Mouse (Mus musculus) gastrocnemius, adult 2 months (tissue): ENCODE results near the gene Syn3. TPM values are rescaled to one million over a fixed set of nuclear protein-coding genes. Genes with fewer than 3 reads are reported as not detected.

Experiments used
- DNase-seq: peaks from one replicate; pipeline ENCODE4 v3.0.0; 2022
- H3K27ac ChIP-seq: fragments of 200-600 bp; 2 replicates; pipeline ENCODE4 v1.8.1; 2022; ENCODE audit warnings: mild to moderate bottlenecking
- H3K4me3 ChIP-seq: fragments of 200-600 bp; 2 replicates; pipeline ENCODE4 v1.8.1; 2022; ENCODE audit warnings: mild to moderate bottlenecking, moderate library complexity
- CTCF ChIP-seq: fragments of 200-600 bp; IDR thresholded peaks from 2 replicates; pipeline ENCODE4 v1.8.1; 2022; ENCODE audit warnings: antibody characterized with exemption, mild to moderate bottlenecking, moderate library complexity
- intact Hi-C: fragments of 180-260 bp; cut with DNase I; formaldehyde crosslinking; loops from one replicate; pipeline ENCODE4 v1.15.1; 2025
- total RNA-seq, 2 experiments: library from RNA; stranded (reverse); gene quantifications; 2 replicates each; pipeline ENCODE4 v1.2.3; 2021

Syn3 gene
- total RNA-seq, 2 experiments from 2014 or later = 0.28 TPM

DNA sequence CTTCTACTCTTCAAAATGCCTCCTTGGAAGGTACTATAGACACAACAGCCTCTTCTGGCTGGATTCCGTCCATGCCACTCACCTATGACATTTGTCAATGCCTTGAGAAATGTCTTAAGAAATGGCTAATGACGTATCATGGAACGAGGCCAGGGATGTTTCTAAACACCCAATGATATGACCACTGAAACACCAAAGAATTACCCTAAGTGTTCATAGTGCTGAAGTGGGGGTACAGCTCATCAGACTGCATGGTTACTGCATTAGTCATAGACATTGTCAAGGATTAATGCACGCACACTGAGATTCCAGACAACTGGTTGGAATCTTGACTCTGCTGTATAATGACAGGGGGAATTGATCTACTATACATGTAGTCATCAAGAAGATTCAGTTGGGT is 325.4 kb downstream of the Syn3 start:
- no peak for TF ChIP-seq CTCF
- intact Hi-C loops = no loop called here
- no peak overlapping the region for H3K27ac ChIP-seq
- no peak overlapping the region for H3K4me3 ChIP-seq
- no peak for DNase-seq

DNA sequence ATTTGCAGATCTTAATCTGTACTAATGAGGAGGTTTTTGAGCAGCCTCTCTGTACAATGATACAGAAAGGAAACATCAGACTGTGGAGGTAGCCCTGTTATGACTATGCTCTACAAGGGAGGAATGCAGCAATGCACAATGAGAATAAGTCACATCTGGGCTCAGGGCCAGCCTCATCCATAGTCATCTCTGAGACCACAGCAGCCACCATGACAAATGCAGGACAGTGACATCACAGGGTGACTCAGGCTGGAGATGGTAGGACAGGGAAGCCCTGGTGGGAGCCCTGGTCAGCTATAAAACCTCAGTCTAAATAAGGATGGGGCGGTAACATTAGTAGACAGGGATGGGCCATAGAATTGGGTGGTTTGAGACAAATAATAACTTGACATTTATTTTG is 327.4 kb downstream of the Syn3 start:
- DNase-seq = no peak
- intact Hi-C loops = no loop called here
- no peak for TF ChIP-seq CTCF
- H3K4me3 ChIP-seq = no peak overlapping the region
- no peak overlapping the region for H3K27ac ChIP-seq

DNA sequence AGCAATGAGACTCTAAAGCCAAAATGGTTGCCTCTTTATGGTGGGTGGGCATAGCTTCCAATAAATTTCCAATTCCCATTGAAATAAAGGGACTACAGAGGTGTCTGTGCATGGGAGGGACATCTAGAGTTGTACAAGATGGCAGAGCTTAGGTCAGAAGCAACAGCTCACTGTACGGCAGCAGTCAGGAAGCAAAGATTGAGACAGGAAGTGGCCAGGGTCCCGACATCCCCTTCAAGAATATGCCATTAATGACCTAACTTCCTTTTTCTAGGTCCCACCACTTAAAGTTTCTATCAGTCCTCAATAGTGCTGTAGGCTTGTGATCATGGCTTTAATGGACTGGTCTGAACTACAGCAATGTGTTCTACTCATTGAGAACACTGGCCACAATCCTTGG is 330.6 kb downstream of the Syn3 start:
- Histone ChIP-seq H3K4me3 (no peak overlapping the region), H3K27ac (no peak overlapping the region)
- no peak for DNase-seq
- intact Hi-C loops = no loop called here
- TF ChIP-seq CTCF = no peak

DNA sequence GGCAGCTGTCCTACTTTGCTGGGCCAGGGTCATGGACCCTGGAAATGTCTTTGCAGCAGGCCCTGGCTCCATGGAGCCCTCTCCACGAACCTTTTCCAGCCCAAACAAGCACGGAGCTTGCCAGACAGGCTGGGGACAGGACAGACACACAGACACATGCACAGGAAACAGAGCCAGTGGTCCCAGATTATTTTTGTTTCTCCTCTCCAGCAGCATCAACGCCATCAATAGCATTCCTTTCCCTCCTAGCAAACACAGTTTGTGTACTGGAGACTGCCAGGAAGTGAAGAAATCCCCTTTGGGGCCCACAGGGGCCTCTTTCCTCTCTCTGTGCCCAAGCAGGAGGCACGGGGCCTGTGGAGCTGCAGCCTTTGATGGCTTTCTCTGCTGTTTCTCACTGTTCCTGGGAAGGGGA is 331.8 kb downstream of the Syn3 start:
- no peak for TF ChIP-seq CTCF
- no peak overlapping the region for H3K4me3 ChIP-seq
- intact Hi-C loops = no loop called here
- peak; percentile 73 for DNase-seq
- H3K27ac ChIP-seq = peak overlapping the region; percentile 73

DNA sequence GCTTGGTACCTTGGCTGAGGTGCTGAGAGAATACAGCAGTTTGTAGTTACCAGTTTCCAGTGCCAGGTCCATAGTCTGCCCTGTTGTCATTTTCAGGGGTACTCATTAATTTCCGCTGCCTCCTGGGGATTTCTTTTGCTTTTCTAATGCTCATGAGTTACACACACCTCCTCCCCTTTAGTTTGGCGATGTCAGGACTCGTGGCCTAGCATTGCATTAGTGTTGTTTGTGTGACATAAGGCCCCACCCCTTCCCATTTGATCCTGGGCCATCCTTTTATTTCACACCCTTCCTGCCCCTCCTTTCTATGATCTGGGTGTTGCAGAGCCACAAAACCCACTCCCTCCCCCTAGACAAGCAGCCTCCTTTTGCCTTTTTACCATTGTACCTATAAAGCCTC is 334.6 kb downstream of the Syn3 start:
- peak; percentile 21 for DNase-seq
- TF ChIP-seq CTCF = no peak
- intact Hi-C loops = no loop called here

DNA sequence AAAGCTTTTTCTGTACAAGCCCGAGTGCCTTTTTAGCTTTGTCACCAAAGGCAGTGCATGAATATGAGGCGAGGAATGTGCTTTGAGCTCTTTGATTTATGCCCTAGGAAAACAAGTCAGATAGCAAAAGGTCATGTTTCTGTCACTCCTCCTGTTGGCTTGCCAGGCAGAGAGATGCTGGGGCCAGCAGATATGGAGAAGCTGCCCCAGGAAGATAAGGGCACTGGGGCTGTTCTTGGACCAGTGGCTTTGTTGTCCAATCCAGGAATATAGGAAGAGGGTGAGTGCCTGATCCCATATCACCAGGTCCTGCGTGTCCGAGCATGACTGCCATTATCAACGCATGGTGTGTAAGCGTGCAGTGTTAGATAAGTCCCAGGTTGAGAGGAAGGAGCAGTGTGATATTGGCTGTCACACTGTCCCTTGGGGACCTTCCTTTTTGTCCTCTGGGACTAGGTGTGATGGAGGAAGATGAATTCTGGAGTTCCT is 336.9 kb downstream of the Syn3 start:
- 0 out of 2 replicates have a peak overlapping the region, but pooled peaks have one; percentile 9 for H3K27ac ChIP-seq
- no peak for TF ChIP-seq CTCF
- DNase-seq = no peak
- intact Hi-C loops = no loop called here
- no peak overlapping the region for H3K4me3 ChIP-seq

More for the DNA sequence above, 334.6 kb downstream of the Syn3 start:
- peak overlapping the region; percentile 33 for H3K27ac ChIP-seq
- H3K4me3 ChIP-seq = no peak overlapping the region

DNA sequence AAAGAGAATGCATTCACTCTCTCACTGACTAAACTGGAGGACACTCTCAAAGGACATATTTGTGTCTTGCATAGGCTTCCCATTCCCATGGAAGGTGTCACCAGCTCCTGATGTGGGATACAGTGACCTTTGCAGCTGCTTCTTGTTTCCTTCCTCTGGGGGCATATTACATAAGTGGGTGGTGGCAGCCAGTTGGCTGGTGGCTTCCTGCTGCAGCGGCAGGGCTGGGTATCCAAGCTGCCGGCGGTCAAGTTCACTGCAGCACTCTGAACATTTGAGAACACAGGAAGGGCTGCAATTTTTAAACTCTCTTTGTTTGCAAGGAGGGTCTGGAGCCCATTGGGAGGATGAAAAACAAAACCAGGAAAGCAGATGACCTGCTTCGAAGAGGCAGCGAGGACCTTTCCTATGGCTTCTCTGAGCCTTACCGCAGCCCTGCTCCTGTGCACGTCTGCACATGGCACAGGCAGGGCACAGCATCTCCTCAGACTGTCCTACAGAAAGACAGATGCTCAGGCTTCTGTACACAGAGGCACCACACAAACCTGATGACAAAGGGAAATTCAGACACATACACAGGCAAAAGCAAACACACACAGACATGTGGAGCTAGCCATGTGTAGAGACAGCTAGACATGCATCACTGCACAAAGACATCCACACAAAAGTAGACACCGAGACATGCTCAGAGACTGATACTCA is 340.3 kb downstream of the Syn3 start:
- Histone ChIP-seq H3K4me3 (no peak overlapping the region), H3K27ac (peak overlapping the region; percentile 62)
- no peak for DNase-seq
- intact Hi-C loops = no loop called here
- TF ChIP-seq CTCF = no peak

DNA sequence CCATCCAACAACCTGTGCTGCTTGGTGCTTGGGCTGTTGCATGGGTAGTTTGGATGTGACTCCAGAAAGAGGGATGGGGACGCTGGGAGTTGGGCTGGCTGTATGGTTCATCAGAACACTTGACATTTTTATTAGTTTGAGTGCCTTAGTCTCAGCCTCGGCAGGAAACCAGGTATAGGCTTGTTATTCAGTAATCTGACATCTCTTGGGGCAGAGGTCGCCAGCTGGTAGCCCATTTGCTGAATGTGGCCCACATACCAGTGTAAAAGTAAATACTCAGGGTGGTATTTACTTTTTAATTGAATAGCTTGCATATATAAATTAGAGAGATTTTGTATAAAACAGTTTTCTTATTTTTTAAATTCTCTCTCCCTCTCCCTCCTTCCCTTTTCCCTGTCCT is 343.4 kb downstream of the Syn3 start:
- no peak overlapping the region for H3K27ac ChIP-seq
- DNase-seq = no peak
- H3K4me3 ChIP-seq = no peak overlapping the region
- intact Hi-C loops = no loop called here
- no peak for TF ChIP-seq CTCF

DNA sequence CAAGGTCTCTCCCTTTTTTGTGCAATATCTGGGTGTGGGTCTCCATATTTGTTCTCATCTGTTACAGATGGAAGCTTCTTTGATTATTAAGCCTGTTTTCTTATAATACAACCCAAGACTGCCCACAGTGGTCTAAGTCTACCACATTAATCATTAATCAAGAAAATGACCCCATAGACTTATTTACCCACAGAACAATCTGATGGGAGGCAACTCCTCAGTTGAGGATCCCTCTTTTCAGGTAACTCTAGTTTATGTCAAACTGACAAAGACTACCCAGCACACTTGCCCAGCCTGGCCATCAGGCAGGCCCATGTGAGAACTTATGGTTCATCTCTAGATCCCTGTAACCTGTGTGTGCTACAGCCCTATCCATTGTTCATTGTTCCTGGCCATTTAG is 345.5 kb downstream of the Syn3 start:
- Histone ChIP-seq H3K27ac (no peak overlapping the region), H3K4me3 (no peak overlapping the region)
- DNase-seq = no peak
- TF ChIP-seq CTCF = no peak
- intact Hi-C loops = no loop called here

DNA sequence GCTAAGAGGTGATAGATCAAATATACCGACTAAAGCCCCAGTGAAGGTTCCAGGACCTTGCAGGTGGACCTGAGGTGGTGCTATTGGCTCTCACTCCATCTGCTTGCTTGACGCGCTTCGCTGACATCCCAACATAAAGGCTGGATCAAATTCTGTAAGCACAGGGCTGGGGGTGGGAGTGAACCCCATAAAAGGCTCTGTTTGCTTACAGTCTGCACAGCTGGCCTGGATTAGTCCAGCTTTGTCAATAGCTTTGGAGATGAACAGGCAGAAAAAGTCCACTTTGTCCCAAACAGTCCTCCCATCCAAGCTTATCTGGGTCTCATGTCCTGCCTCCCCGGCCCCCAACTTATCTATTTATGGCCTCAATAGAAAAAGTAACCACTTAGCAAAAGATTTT is 347.3 kb downstream of the Syn3 start:
- H3K4me3 ChIP-seq = no peak overlapping the region
- DNase-seq = no peak
- intact Hi-C loops = no loop called here
- H3K27ac ChIP-seq = no peak overlapping the region
- no peak for TF ChIP-seq CTCF

DNA sequence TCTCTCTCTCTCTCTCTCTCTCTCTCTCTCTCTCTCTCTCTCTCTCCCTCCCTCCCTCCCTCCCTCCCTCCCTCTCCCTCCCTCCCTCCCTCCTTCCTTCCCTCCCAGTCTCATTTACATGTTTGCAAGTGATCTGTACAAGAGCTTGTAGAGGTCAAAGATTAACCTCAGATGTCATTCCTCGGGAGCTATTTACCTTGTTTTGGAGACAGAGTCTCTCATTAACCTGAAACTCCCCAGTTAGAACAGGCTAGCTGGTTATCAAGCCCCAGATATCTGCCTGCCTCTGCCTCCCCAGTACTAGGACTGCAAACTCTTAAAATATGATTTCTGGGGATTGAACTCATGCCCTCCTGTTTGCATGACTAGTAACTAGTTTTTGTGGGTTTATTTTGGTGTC is 348.6 kb downstream of the Syn3 start:
- no peak for DNase-seq
- Histone ChIP-seq H3K4me3 (no peak overlapping the region), H3K27ac (no peak overlapping the region)
- intact Hi-C loops = no loop called here
- TF ChIP-seq CTCF = no peak

DNA sequence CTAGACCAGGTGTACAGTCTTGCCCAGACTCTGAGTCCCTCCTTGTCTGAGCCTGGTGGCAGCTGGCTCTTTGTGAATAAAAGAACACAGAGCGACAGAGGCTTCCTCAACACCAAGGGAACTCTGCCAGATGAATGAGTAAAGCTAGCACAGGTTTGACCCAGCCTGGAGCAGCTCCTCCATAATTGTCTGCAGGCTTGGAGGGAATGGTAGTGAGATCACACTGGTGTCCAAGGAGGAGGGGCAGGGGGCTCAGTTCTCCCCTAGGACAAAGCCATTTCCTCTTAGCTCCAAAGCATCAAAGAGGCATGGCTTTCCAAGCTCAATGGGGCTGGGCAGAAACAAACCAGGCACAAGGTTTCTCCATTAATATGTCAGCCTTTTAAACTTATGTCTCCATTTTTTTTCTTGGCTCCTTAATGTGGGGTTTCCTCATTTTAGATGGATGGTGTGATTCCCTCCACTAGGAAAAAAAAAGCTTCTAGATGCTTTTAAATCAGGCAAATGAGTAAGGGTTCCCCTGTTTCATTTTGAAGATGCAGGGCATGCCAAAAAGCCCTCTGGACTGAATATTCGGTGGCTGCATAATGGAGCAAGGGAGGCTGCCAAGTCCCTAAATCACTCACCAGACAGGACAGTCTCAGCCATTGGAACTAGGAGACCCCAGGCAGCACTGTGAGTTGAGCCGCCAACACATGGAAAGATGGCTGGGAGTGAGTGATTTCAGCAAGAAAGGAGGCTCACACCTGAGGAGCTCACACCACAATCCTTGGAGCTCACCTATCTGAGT is 349.5 kb downstream of the Syn3 start:
- intact Hi-C loops = no loop called here
- Histone ChIP-seq H3K4me3 (no peak overlapping the region), H3K27ac (no peak overlapping the region)
- DNase-seq = no peak
- TF ChIP-seq CTCF = no peak

DNA sequence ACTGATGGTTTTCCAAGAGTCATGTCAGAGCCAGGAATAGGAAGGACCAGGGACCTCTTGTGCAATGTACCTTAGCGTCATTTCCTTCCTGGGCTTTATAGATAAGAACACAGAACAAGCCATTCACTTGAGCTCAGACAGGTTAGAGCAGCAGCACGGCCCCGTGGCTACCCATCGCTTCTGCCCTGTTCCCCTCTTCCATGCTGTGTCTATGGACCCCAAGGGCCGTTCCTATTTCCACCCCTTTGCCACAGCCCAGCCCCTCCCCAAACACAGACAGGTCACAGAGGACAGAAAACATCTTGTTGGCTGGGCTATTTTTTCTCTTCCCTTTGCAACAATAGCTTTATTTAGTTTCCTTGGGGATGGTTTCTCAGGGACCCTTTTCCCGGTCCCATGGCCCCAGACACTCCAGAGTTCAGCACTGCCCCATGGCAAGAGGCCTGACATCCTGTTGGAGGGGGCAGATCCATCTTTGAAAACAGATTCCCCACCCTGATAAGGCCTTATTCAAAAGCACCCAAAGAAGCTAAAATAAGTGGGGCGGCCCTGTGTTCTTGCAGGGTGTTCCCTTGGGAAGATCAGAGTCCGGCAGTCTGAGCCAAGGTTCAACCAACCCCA is 359.5 kb downstream of the Syn3 start:
- no peak for DNase-seq
- no peak for TF ChIP-seq CTCF
- Histone ChIP-seq H3K27ac (peak overlapping the region; percentile 64), H3K4me3 (no peak overlapping the region)
- intact Hi-C loops = no loop called here
